8 mouse cellular contexts compared by ENCODE assay signal in genomic region chr10:77165963-77166717, GRCm38 (mm10). TPM values are rescaled to one million over a fixed set of nuclear protein-coding genes. Genes with fewer than 3 reads are reported as not detected.
DNase-seq lines count a peak whose midpoint lies in the region; ATAC-seq and TF ChIP-seq lines count a peak whose summit lies in the region.

Gene Col18a1, minus strand, starts transcription at chr10:77166548.

- peak; percentile 8 for DNase-seq in thymus, postnatal 14 days
- no peak for DNase-seq in thymus, adult 18-20 months
- peak; percentile 82 for DNase-seq in embryonic facial prominence, embryonic 11.5 days (ENCODE audit: low spot score)
- no peak for DNase-seq in midbrain, postnatal 0 days (ENCODE audit: low spot score)
- no peak for DNase-seq in frontal cortex, postnatal 10 days (ENCODE audit: low spot score in 2 of 2)
- DNase-seq in layer of hippocampus, adult 9-10 months (ENCODE audit: low spot score): no peak

- H3K27me3 ChIP-seq in embryonic facial prominence, embryonic 11.5 days (ENCODE audit: control insufficient read depth, insufficient read depth, low read length): no peaks in the 10 kb centered on the region
- H3K27me3 ChIP-seq in limb, embryonic 12.5 days: peaks cover 13% of the 10 kb centered on the region; the same call in 1 of the 2 replicates
- peaks cover 15% of the 10 kb centered on the region for H3K27me3 ChIP-seq in midbrain, postnatal 0 days (ENCODE audit: insufficient read depth, low read length)

- no peaks in the 10 kb centered on the region for H3K9me3 ChIP-seq in embryonic facial prominence, embryonic 11.5 days (replicated peaks; ENCODE audit: control insufficient read depth, low read length)
- H3K9me3 ChIP-seq in limb, embryonic 12.5 days: no peaks in the 10 kb centered on the region
- no peaks in the 10 kb centered on the region for H3K9me3 ChIP-seq in midbrain, postnatal 0 days (ENCODE audit: low read length)

- peak within 1 kb of the TSS; percentile 67 for H3K27ac ChIP-seq in embryonic facial prominence, embryonic 11.5 days (replicated peaks; ENCODE audit: low read depth, low read length)
- peak within 1 kb of the TSS; percentile 78 for H3K27ac ChIP-seq in limb, embryonic 12.5 days
- H3K27ac ChIP-seq in midbrain, postnatal 0 days (ENCODE audit: low read depth, low read length): no peak within 1 kb of the TSS

- peaks cover 4% of the 10 kb centered on the region for H3K4me1 ChIP-seq in embryonic facial prominence, embryonic 11.5 days (ENCODE audit: control insufficient read depth, insufficient read depth, low read length)
- H3K4me1 ChIP-seq in limb, embryonic 12.5 days (replicated peaks): peaks cover 29% of the 10 kb centered on the region
- H3K4me1 ChIP-seq in midbrain, postnatal 0 days (ENCODE audit: insufficient read depth, low read length): no peaks in the 10 kb centered on the region

- peak within 1 kb of the TSS; percentile 55 for H3K4me3 ChIP-seq in embryonic facial prominence, embryonic 11.5 days (ENCODE audit: low read depth, low read length)
- H3K4me3 ChIP-seq in limb, embryonic 12.5 days (replicated peaks): peak within 1 kb of the TSS; percentile 55
- peak within 1 kb of the TSS; percentile 43 for H3K4me3 ChIP-seq in midbrain, postnatal 0 days (ENCODE audit: low read depth, low read length)

- under 1% methylated on average over 42 of the region's 42 CpGs for WGBS in embryonic facial prominence, embryonic 11.5 days
- WGBS in limb, embryonic 12.5 days: 1% methylated on average over 42 of the region's 42 CpGs
- under 1% methylated on average over 42 of the region's 42 CpGs for WGBS in midbrain, postnatal 0 days

- TF ChIP-seq CTCF in midbrain, postnatal 0 days (IDR thresholded peaks at IDR 0.05): no peak

- peak; percentile 83 for ATAC-seq in embryonic facial prominence, embryonic 11.5 days (replicated peaks; ENCODE audit: insufficient number of reproducible peaks, low FRiP score, low TSS enrichment, low read depth)
- peak; percentile 60 to 77 for ATAC-seq in hematopoietic stem cell, adult 5-6 weeks (replicated peaks in 1 of 2; ENCODE audit: insufficient read depth in 1 of 2, low FRiP score in 2 of 2, low TSS enrichment in 1 of 2, low read depth in 1 of 2, poor library complexity in 2 of 2, severe bottlenecking in 2 of 2)
- peak; percentile 74 for ATAC-seq in limb, embryonic 12.5 days (ENCODE audit: insufficient number of reproducible peaks, insufficient read depth, low FRiP score, low TSS enrichment, low read depth)
- ATAC-seq in midbrain, postnatal 0 days (ENCODE audit: low FRiP score): 0 out of 2 replicates have a peak, but pooled peaks have one; percentile 38

- peak within 1 kb of the TSS; percentile 69 for H3K9ac ChIP-seq in embryonic facial prominence, embryonic 11.5 days (replicated peaks; ENCODE audit: low read length)
- peak within 1 kb of the TSS; percentile 68 for H3K9ac ChIP-seq in limb, embryonic 12.5 days (replicated peaks)
- H3K9ac ChIP-seq in midbrain, postnatal 0 days (replicated peaks; ENCODE audit: low read length, poor library complexity, severe bottlenecking): no peak within 1 kb of the TSS; the same call in 1 of the 2 replicates

- no peaks in the 10 kb centered on the region for H3K36me3 ChIP-seq in embryonic facial prominence, embryonic 11.5 days (replicated peaks; ENCODE audit: control insufficient read depth, insufficient read depth, low read depth, low read length)
- no peaks in the 10 kb centered on the region for H3K36me3 ChIP-seq in limb, embryonic 12.5 days
- no peaks in the 10 kb centered on the region for H3K36me3 ChIP-seq in midbrain, postnatal 0 days (ENCODE audit: insufficient read depth, low read length)

- peak within 1 kb of the TSS; percentile 94 for H3K4me2 ChIP-seq in embryonic facial prominence, embryonic 11.5 days (ENCODE audit: low read depth, low read length)
- H3K4me2 ChIP-seq in limb, embryonic 12.5 days: peak within 1 kb of the TSS; percentile 97
- peak within 1 kb of the TSS; percentile 89 for H3K4me2 ChIP-seq in midbrain, postnatal 0 days (ENCODE audit: low read depth, low read length, poor library complexity, severe bottlenecking)

RNA-seq across cellular contexts. Expression of gene Col18a1, which starts in this region (rescaled TPM):
- 55.5 and 57.5 TPM in 2 replicates for polyA plus RNA-seq in embryonic facial prominence, embryonic 11.5 days (2014; fragmentation: Nextera tagmentation; extraction: Ambion mirVana)
- 0.31 and 1.5 TPM in 2 replicates for total RNA-seq in hematopoietic stem cell, adult 5-6 weeks (2017)
- 104 and 105 TPM in 2 replicates for polyA plus RNA-seq in limb, embryonic 12.5 days (2016; fragmentation: Nextera tagmentation; extraction: Ambion mirVana)
- 27.7 and 30.3 TPM in 2 replicates for total RNA-seq in midbrain, postnatal 0 days (2014; rRNA removed)
- polyA plus RNA-seq in midbrain, postnatal 0 days (2015; fragmentation: Nextera tagmentation; extraction: Ambion mirVana): 14.6 and 15.4 TPM in 2 replicates

Comparison
In these comparisons a context has a peak if more than half of its experiments do, and no peak if none do; other contexts are left out.
1. RNA of gene Col18a1 (total RNA-seq): 27.7 to 30.3 TPM in midbrain, postnatal 0 days; 0.31 to 1.5 TPM in hematopoietic stem cell, adult 5-6 weeks; every median in the first group is over 10 times any median in the second.
2. DNase-seq: peak in thymus, postnatal 14 days (single experiment) and embryonic facial prominence, embryonic 11.5 days (single experiment); none in thymus, adult 18-20 months (0 of 2), midbrain, postnatal 0 days (single experiment), frontal cortex, postnatal 10 days (0 of 2) and layer of hippocampus, adult 9-10 months (single experiment).
3. Peak in every context shown above with its lines, with median percentiles within 50 percentile points of each other: ATAC-seq, H3K4me2 ChIP-seq and H3K4me3 ChIP-seq.